Mouse (Mus musculus) CD4-positive helper T cell, adult 2 months (primary cell): Measurements from ENCODE around the gene Wdr54.

Source experiments
- DNase-seq: peaks from one replicate; pipeline ENCODE4 v3.0.0-alpha.2; 2012; ENCODE audit warnings: low read depth, missing footprints, low spot score

Gene Wdr54

DNA sequence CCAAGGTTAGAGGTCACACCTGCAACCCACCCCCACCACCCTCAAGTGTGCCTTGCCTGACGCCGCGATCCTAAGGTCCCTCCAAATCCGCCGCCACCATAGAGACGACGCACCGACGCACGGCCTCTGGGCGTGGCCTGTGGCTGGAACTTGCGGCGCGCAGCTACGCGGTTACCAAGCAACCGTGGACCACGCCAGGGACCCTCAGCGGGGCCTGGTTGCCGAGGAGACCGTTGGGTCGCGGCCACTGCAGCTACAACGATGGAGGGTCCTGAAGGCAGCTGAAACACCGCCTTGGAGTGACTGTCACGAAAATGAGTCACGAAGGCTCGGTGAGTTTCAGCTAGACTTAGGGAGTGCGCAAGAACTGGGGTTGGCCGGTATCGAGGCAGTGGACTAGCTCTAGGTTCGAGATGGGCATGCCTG is at the start of gene Wdr54, which contains the start of gene 1700003E16Rik:
TSS of gene Wdr54 (minus strand) at position 139 of the 426 bp plus-strand sequence.
TSS of gene 1700003E16Rik (plus strand) at position 146 of the 426 bp plus-strand sequence.
- DNase-seq = peak; percentile 68

DNA sequence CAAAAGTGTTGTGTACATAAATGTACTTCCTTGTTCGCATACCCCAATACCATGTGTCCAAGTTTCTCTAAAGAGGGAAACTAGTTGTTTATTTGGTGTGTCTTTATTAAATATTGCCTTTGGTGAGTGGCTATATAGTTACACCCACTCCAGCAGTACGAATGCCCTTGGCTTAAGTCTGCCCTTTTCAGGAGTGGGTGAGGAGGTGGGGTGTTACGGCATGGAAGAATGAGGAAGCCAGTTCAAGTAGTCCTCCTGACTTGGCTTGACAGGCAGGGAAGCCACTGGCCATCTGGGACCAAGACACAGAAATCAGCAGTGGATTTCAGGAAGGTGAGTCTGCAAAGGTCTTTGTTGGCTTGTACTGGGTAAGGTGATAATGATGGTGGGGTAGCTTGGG is 49.7 kb upstream of the Wdr54 start:
- no peak for DNase-seq

DNA sequence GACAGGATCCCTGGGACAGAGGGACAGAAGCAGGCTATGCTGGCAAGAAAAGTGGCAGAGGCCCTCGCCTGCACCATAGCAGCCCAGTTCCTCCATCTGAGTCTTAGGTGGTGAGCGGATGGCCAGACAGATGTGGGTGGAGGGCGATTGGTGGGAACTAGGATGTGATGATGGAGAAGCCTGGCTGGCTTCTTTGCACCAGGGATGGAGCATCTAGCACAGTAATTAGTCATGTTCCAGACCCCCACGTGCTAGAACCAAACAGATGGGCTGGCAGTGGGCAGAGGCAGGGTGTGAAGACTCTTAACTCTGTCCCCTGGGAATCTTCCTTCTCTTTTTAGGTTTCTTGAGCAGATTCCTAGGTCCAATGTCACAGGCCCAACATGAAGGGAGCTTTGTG is 47.1 kb upstream of the Wdr54 start:
- no peak for DNase-seq

DNA sequence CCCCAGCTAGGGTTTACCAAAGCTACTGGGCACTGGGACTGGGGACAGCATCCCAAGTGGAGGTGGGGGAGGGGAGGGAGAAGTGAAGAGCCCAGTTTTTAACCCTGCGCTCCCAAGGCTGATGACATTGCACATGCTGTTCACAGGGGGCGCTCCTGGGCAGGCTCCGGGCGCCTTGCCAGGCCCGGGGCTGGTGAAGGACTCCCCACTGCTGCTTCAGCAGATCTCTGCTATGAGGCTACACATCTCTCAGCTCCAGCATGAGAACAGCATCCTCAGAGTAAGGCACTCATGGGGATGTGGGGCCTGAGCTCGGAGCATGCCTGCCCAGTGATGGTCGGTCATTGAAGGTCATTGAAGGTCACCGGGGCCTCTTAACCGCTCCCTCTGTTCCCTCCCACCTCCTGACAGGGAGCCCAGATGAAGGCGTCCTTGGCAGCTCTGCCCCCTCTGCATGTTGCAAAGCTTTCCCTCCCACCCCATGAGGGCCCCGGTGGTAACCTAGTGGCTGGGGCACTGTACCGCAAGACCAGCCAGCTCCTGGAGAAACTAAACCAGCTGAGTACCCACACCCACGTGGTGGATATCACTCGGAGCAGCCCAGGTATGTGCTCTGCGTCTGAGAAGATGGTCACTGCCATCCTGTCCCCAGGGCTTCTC is 41.3 kb upstream of the Wdr54 start:
- no peak for DNase-seq

DNA sequence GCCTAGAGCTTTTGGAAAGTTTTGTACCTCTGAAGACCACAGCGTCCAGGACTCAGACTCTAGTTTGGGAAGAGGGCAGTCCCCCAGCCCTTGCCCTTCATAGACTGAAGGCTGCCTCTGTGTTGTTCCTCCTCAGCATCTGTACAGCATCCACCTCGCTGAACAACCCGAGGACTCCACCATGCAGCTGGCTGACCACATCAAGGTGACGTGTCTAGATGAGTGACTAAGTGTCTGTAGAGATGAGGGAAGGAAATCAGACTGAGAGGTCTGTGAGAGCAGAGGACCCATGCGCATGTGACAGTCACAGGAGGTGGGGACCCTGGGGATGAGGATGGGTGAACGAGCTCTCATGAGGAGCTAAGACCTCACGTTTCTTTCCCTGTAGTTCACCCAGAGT is 37.4 kb upstream of the Wdr54 start:
- no peak for DNase-seq

DNA sequence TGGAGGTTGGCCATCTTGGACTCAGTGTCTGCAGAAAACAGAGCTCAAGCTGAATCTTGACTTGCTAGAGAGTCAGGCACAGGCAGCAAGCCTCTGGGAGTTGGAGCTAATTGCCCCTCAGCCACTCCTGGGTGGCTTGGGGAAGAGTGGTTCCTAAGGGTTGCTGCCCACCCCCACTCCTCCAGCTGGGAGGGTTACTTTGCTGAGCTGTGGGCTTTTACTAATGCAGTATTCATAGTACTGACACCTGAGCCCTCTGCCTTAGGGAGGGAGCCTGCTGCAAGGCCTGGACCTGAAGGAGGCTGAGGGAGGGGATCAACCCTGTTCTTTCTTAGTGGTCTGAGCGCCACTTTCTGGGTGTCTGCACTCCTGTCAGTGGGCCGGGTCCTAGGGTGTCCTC is 30.7 kb upstream of the Wdr54 start:
- DNase-seq = no peak

DNA sequence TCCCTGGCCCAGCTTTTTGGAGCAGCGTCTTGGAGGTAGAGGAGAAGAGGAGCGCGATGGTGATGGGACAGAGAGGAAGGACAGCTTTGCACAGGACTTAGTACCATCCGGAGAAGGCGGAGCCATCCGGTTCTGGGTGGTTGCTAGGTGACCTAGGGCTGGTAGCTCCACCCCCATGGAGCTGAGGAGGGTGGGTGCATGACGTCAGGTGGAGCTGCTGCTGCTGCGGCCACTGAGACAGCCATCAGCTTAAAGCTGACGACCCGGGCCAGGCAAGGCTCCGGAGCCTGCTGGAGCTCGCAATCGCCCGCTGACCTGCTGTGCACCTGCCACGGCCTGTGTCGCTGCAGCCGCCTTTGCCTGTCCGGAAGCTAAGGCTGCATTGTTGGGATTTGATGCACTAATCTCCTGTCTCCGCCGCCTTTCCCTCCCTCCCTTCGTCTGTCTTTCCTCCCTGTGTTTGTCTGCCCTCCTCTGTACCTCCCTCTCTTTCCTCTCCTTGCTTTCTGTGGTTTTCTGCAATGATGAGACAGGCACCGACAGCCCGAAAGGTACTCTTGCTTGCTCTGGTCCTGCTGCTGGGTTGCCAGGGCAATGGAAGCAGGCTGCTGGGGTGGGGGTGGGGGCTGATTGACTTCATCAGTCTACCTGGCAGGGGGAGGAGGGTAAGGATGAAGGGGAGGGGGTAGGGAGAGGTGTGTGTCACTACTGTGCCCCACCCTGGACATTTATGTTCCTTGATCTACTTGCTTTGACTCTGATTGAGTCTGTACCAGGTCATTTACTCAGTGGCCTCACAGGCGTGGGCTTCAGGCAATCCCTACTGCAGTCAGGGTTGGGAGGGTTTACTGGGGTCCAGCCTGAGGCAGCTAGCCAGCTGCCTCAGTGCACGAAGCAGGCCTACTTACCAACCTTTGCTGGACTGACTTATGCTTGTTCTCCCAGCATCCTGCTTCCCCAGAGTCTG is 30.0 kb upstream of the Wdr54 start:
- peak; percentile 63 for DNase-seq

DNA sequence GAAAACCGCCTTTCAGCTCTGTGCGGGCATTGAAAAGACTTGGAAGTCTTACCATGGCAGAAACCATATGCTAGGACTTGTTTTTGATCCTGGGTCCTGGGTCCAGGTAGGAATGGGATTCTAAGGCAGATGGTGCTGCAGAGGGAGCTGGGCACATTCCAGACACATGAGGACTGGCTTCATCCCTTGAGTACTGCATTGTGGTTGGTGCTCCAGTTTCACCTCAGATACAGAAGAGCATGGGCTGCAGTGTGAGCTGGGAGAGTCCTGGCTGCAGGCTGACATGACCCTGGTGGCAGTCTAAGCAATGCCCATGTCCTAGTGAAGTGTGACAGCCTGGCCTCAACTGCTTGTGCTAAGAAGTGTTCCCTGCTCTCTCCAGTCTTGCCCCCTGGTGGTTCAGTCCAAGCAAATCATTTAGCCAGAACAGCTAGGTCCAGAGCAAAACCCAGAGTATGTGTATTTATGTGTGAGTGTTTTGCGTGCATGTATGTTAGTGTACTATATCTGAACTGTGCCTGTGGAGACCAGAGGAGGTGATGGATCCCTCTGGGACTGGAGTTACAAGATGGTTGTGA is 28.8 kb upstream of the Wdr54 start:
- no peak for DNase-seq

DNA sequence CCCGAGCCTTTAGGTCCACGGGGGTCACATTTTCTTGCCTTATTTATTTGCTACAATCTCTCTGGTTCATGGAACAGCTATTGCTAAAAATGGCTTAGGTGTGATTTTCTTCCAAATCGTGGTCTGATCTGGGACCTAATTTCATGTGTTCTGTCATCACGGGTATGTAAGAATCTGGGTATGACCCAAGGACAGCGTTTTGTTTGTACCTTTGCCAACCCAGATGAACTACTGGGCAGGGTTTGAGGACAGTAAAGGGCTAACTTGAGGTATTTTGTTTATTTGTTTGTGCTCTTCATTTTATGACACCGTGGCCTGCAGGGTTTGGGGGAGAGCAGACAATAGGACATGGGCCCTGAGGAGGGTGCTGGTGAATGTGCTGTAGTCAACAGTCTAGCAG is 24.4 kb upstream of the Wdr54 start:
- DNase-seq = no peak

DNA sequence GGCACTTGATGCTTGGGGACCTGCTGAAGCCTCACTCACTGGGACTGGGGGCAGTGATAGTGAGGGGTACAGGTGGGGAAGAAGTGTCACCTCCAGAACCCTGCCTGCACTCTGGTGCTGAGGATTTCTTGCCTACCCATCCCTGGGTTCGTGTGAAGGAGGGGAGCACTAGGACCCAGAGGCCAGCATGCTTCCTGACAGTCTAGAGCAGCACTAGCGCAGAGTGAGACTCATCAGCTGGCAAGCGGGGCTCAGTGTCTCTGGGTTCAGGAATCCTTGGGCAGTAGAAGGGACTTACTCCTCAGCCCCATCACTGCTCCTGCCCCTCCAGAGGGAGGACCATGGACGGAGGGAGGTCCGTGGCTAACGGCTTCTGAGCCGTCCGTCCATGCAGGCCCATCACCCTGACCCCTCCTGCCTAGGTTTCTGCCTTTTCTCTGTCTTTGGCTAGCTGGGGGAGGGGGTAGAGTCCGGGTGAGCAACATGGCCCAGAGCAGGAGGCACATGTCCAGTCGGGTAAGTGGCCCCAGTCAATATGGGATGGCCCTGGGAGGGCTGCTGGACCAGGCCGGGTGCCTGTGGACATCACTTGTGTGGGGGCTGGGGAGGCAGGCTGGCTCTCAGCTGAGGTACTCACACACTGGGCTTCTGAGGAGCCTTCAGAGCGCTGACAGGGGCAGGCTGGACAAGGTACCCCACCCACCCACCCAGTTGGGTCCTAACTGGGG is 23.4 kb upstream of the Wdr54 start:
- DNase-seq = no peak

DNA sequence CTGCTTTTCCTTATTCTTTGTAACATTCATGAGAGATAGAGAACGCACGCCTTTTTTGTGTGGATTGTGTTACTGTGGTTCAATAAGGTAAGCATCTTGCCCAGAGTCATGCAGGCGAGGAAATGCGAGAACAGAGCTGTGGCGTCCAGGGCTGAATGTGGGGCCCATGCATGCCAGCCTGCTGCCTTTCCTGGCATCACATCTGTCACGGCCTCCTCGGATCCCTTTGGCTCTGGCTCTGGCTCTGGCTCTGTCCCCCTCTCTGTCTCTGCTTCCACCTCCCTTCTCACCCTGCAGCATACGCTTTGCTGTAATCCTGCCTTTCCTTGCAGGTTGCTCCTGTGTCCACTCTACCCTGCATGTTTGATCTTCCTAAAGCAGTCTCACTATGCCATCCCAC is 19.8 kb upstream of the Wdr54 start:
- DNase-seq = no peak

DNA sequence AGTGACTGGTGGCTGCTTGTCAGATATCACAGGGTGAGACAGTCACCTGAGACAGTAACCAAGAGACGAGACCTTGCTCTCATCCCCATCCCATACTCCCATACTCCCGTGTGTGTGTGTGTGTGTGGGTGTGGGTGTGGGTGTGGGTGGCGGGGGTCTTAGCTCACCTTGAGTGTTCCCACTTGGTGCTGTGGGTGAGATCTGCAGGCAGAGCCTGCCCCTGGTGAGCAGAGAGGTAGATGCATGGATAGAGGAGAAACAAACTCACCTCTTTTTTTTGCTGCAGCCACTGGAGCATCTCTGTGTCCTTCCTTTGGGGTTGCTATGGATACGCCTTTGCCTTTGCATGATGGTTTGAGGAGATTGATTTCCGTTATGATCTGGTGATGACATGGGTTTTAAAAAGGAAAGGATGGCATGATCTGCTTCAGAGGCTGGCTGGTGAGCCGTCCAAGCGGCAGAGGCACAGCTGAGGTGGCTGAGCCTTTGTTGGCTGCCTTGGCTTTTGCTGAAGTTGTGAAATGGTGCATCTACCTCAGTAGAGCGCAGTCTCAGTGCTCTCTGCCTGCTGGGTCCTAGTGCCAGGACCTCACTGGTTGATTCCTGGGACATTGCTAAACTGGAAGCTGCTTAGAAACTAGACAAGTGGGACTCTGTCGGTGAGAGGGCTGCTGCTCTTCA is 16.2 kb upstream of the Wdr54 start:
- DNase-seq = no peak

DNA sequence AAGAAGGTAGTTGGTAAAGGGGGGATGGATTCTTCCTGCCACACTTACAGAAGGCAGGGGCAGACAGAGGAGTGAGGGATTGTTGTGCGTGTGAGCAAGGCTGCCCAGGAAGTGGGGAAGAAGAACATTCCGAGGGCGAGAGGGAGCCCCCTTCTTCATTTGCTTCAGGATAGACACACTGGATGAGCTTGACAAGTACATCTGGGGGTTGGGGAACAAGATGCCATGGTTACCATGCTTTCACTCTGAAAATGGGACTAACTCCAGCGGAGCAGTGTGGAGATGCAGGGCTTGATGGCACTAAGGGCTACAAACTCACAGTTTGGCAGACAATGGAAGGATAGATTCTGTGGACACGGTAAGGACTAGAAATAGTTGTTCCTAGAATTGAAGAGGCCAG is 14.9 kb upstream of the Wdr54 start:
- DNase-seq = no peak

DNA sequence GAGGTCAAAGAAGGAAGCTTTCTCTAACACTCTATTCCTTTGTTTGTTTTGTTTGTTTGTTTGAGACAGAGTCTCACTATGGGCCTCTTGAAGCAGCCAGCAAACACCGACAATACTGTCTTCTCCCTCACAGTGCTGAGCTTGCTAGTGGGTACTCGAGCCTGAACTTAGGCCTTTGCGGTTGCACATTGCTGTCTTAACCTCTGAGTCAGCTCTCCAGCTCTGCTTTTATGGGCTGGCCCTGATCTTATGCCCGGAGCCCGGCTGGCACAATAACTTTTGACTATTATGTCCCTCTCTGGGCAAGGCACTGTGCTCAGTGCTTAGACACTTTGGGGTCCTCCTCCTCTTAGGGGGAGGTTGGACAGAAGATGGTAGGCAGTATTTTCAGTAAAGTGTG is 13.7 kb upstream of the Wdr54 start:
- DNase-seq = no peak

DNA sequence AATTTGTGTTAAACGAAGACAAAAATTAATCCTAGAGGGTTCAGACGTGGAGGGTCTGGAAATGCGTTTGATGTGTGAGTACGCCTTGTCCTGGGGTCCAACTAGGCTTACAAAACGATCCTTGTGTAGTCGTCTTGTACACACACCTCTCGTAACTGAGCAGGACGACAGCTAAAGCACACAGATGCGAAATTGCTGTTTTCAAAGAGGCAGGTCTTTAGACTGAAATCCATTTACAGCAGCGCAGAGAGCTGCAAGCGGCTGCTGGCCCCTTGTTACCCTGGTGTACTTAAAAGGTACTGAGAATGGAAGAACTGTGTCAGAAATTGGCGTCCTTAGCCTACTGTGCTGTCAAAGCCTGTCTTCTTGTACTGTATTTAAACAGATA is 10.0 kb upstream of the Wdr54 start:
- peak; percentile 56 for DNase-seq

DNA sequence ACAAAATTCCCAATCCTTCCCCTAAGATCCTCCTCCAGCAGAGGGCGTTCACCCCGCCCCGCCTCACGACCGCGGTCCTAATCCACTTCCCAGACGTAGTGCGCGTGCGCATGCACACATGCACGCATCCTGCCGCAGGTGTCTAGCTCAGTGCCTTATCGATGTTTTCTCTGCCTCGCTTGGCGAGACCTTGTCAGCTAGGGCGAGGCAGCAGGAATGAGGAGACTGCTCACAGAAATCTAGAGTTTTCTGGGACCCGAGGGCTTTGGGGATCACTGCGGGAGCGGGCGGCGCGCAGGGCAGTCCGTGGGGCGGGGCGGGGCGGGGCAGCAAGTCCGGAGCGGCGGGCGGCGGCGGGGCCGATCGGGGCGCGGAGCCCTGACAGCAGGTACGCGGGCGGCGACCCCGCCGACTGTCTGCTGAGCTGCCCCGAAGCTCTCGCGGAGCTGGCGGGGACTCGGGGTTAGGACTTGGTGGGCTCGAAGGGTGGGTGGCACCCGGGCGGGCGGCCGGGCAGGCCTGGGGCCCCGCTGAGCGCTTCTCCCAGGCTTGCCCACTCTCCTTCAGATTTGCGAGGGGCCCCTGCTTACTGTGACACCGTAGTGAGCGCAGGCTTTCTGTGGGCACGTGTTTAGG is 9.5 kb upstream of the Wdr54 start, which contains the start of gene Dctn1:
TSS of gene Dctn1 (plus strand) at position 314 of the 636 bp plus-strand sequence.
- peak; percentile 94 for DNase-seq

DNA sequence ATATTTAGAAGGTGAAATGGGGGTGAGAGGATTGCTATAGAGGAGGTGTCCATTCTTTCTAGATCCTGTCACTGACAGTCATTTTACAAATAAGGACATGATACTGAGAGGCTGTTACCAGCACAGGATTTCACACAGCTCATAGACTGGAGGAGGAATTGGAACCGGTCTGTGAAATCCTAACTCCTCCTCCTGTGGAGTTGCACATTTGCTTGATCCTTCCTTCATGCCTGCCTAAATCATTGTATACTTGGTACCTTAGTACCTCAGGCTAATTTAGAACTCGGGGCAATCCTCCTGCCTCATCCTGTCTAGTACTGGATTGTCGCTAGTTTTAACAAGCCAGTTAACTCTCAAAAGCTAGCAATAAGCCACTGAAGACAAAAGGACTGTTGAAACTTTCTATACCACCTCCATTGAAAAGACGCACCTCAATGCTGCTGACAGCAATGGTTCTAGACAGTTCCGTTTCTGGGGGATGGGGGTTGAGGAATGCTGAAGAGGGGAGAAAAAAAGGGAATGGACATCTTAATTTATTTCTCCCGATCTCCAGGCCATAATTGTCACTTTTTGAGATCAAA is 8.9 kb upstream of the Wdr54 start:
- DNase-seq = no peak

DNA sequence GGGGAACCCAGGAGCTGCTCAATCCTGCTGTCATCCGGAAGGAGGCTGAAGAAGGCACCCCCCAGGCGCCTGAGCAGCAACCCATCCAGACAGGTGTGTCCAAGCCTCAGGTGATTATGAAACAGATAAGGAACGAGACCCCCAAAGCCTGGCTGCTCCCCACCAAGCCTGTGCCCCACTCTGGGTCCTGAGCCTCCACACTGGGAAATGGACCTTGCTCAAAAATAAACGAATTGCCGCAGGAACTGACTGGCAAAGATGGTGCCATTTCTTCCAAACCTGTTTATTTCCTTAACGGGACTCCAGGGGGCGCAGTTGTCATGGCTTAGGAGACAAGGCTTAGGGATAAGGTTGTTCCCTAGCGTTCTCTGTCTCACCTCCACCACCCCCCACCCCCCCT is 6.5 kb upstream of the Wdr54 start:
- DNase-seq = peak; percentile 65

DNA sequence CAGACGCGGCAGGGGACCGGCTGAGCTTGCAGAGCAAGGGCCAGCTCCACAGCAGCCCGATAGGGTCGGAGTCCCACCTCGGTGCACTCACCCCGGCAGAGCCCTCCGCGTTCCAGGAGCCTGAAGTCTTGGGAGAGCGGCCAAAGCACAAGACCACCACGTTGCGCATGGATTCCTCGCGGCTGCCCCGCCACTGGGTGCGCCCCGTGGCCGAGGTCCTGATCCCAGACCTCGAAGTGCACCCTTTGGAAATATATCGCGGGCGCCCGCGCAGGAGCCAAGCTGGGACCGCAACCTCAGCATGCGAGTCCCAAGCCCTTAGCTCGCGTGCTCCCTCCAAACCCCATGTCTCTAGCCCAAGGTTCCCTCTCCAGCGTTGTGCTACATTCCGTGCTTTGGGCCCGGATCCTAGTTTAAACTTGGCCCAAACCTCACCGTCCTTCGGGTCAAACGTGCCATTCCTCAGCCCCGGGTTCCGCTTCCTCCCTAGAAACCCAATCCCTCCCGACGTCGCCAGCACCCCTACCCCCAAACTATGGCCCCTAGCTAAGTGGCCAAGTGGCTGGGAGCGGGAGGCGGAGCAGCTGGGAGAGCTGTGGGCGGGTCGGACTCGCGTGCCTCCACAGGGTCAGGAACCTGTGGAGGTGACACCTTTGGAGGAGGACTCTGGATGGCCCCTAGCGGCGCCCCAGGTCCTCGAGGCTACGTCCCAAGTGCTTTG is 5.9 kb upstream of the Wdr54 start:
- peak; percentile 32 for DNase-seq

DNA sequence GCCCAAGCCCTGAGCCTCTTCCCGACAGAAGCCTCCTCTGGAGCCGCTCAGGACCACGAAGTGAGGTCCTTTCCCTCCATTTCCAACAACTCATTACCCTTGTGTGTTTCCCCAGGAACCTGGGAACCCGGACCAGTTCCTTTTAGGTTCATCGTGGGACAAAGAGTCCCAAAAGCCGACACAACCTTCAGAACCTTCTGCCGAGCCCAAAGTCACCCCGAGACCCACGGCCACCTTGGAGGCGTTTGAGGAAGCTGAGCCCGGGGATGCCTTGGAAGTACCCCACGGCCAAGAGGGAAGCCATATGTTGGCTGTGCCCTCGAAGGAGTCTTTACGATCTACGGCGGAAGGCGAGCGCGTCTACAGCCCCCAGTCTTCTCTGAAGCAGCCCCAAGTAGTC is 5.2 kb upstream of the Wdr54 start:
- no peak for DNase-seq
